Mouse (Mus musculus) heart, adult 2 months (tissue): Measurements from ENCODE around the gene 8030474K03Rik. TPM values are rescaled to one million over a fixed set of nuclear protein-coding genes. Genes with fewer than 3 reads are reported as not detected.

Source experiments
- DNase-seq, 2 experiments: peaks; one replicate each; pipeline ENCODE4 v3.0.0; 2021
- H3K27ac ChIP-seq: fragments of 200-600 bp; 2 replicates; pipeline ENCODE4 v1.8.1; 2022
- H3K27me3 ChIP-seq: fragments of 200-500 bp; 2 replicates; pipeline ENCODE4 v1.6.1; 2012; ENCODE audit warnings: mild to moderate bottlenecking, low read length, inconsistent platforms, mixed read lengths; ENCODE audit not compliant: control insufficient read depth, insufficient read depth
- H3K36me3 ChIP-seq: fragments of 200-500 bp; 2 replicates; pipeline ENCODE4 v1.6.1; 2012; ENCODE audit warnings: low read length, inconsistent platforms; ENCODE audit not compliant: control insufficient read depth, insufficient read depth
- H3K4me1 ChIP-seq: fragments of 200-500 bp; 2 replicates; pipeline ENCODE4 v1.6.1; 2011; ENCODE audit warnings: low read length; ENCODE audit not compliant: control insufficient read depth, insufficient read depth
- H3K4me3 ChIP-seq: fragments of 200-600 bp; 2 replicates; pipeline ENCODE4 v1.8.1; 2022
- H3K79me2 ChIP-seq: fragments of 200-500 bp; replicated peaks from 2 replicates; pipeline ENCODE4 v1.6.1; 2012; ENCODE audit warnings: mild to moderate bottlenecking, inconsistent platforms, low read length, moderate library complexity, mixed read lengths; ENCODE audit not compliant: control insufficient read depth, insufficient read depth
- H3K9ac ChIP-seq: fragments of 200-500 bp; 2 replicates; pipeline ENCODE4 v1.6.1; 2012; ENCODE audit warnings: low read depth, mild to moderate bottlenecking, control low read depth, inconsistent platforms, low read length, mixed read lengths
- CTCF ChIP-seq: fragments of 200-600 bp; IDR thresholded peaks from 2 replicates; pipeline ENCODE4 v1.8.1; 2022; ENCODE audit warnings: antibody characterized with exemption, mild to moderate bottlenecking, moderate library complexity
- EP300 ChIP-seq: fragments of 200-500 bp; IDR thresholded peaks from 2 replicates; pipeline ENCODE4 v1.6.1; 2011; ENCODE audit warnings: low read depth, low read length, control low read depth; ENCODE audit not compliant: insufficient read depth
- POLR2A ChIP-seq: fragments of 200-500 bp; IDR thresholded peaks from 2 replicates; pipeline ENCODE4 v1.6.1; 2011; ENCODE audit warnings: mild to moderate bottlenecking, low read depth, low read length, control low read depth; ENCODE audit not compliant: insufficient read depth
- WGBS: fragments of 180-500 bp; shearing (Covaris S2); methylation state at CpG from one replicate; pipeline ENCODE4 v1.1.7; 2018; 5-methylcytosine and 5-hydroxymethylcytosine counted together
- intact Hi-C: fragments of 180-260 bp; cut with DNase I; formaldehyde crosslinking; loops from one replicate; pipeline ENCODE4 v1.15.1; 2025
- long read RNA-seq: library from polyadenylated mRNA; stranded (forward); transcript quantifications from one replicate; pipeline ENCODE4 v2.0.0, GENCODE M21; 2021
- polyA plus RNA-seq: library from polyadenylated mRNA; depleted of rRNA; stranded (reverse); fragments of >200 nt; gene quantifications from 2 replicates; pipeline ENCODE4 v1.2.3, GENCODE M21; 2012; rRNA removed
- total RNA-seq, 2 experiments: library from RNA; stranded (reverse); gene quantifications; 2 replicates each; pipeline ENCODE4 v1.2.3; 2021

8030474K03Rik gene
- total RNA-seq (under 1 TPM in 1 of 2 experiments, not detected in 1; 0.13 TPM), polyA plus RNA-seq (not detected in 2 replicates)
- long read RNA-seq = 0 reads

GRCm38 (mm10) chrX:101794342-101794741 is at the start of gene 8030474K03Rik, which contains the start of gene Gm4779:
TSS of gene 8030474K03Rik (plus strand) at chrX:101794656.
TSS of gene Gm4779 (minus strand) at chrX:101794423.
- Histone ChIP-seq H3K27me3 (no peaks in the 10 kb centered on the region), H3K4me3 (no peak within 1 kb of the TSS), H3K4me1 (no peaks in the 10 kb centered on the region), H3K36me3 (no peaks in the 10 kb centered on the region), H3K79me2 (no peaks in the 10 kb centered on the region), H3K27ac (no peak within 1 kb of the TSS), H3K9ac (no peak within 1 kb of the TSS)
- intact Hi-C loops = loop anchor here (5.0 kb wide), 1 partner anchor 148 kb away; no protein-coding TSS in a partner anchor
- TF ChIP-seq POLR2A (no peak), CTCF (no peak), EP300 (no peak)
- WGBS = 95% methylated on average over 34 of the region's 35 CpGs
- DNase-seq = no peak

GRCm38 (mm10) chrX:101750144-101750543 is 44.3 kb upstream of the 8030474K03Rik start:
- TF ChIP-seq POLR2A = no peak
- no peak for TF ChIP-seq EP300
- no peak for TF ChIP-seq CTCF
- no peaks in the 10 kb centered on the region for H3K79me2 ChIP-seq
- no peak overlapping the region for H3K27ac ChIP-seq
- no peaks in the 10 kb centered on the region for H3K4me1 ChIP-seq
- WGBS = 76% methylated on average over 4 of the region's 4 CpGs
- no peaks in the 10 kb centered on the region for H3K36me3 ChIP-seq
- DNase-seq = no peak
- H3K9ac ChIP-seq = no peak overlapping the region
- H3K27me3 ChIP-seq = no peaks in the 10 kb centered on the region
- H3K4me3 ChIP-seq = no peak overlapping the region
- intact Hi-C loops = no loop called here

- Histone ChIP-seq H3K27me3 (no peaks in the 10 kb centered on the region), H3K9ac (no peak overlapping the region), H3K27ac (no peak overlapping the region), H3K4me1 (no peaks in the 10 kb centered on the region), H3K79me2 (no peaks in the 10 kb centered on the region), H3K4me3 (no peak overlapping the region), H3K36me3 (no peaks in the 10 kb centered on the region)
- intact Hi-C loops = no loop called here
- WGBS = 65% methylated on average over 5 of the region's 5 CpGs
- DNase-seq = no peak
- TF ChIP-seq CTCF = no peak
- no peak for TF ChIP-seq POLR2A
- TF ChIP-seq EP300 = no peak
These were observed 40.0 kb upstream of the 8030474K03Rik start for GRCm38 (mm10) chrX:101754478-101754877.

GRCm38 (mm10) chrX:101764621-101765020 is 29.8 kb upstream of the 8030474K03Rik start:
- 72% methylated on average over 5 of the region's 5 CpGs for WGBS
- Histone ChIP-seq H3K27ac (no peak overlapping the region), H3K4me3 (no peak overlapping the region), H3K9ac (no peak overlapping the region), H3K79me2 (no peaks in the 10 kb centered on the region), H3K27me3 (no peaks in the 10 kb centered on the region), H3K4me1 (no peaks in the 10 kb centered on the region), H3K36me3 (no peaks in the 10 kb centered on the region)
- intact Hi-C loops = no loop called here
- no peak for TF ChIP-seq POLR2A
- no peak for TF ChIP-seq EP300
- TF ChIP-seq CTCF = no peak
- DNase-seq = no peak

- no peaks in the 10 kb centered on the region for H3K36me3 ChIP-seq
- DNase-seq = no peak
These were observed 29.3 kb upstream of the 8030474K03Rik start for GRCm38 (mm10) chrX:101765111-101765510.

GRCm38 (mm10) chrX:101767280-101767679 is 27.2 kb upstream of the 8030474K03Rik start:
- Histone ChIP-seq H3K9ac (no peak overlapping the region), H3K36me3 (no peaks in the 10 kb centered on the region), H3K27ac (no peak overlapping the region), H3K4me3 (no peak overlapping the region), H3K79me2 (no peaks in the 10 kb centered on the region), H3K27me3 (no peaks in the 10 kb centered on the region), H3K4me1 (no peaks in the 10 kb centered on the region; the same call in 1 of the 2 replicates)
- intact Hi-C loops = no loop called here
- WGBS = 58% methylated on average over 7 of the region's 7 CpGs
- no peak for TF ChIP-seq EP300
- TF ChIP-seq CTCF = no peak
- no peak for TF ChIP-seq POLR2A
- DNase-seq = no peak

More at GRCm38 (mm10) chrX:101765111-101765510, 29.3 kb upstream of the 8030474K03Rik start:
- 64% methylated on average over 4 of the region's 4 CpGs for WGBS
- Histone ChIP-seq H3K9ac (no peak overlapping the region), H3K79me2 (no peaks in the 10 kb centered on the region), H3K27me3 (no peaks in the 10 kb centered on the region), H3K4me3 (no peak overlapping the region), H3K4me1 (no peaks in the 10 kb centered on the region), H3K27ac (no peak overlapping the region)
- intact Hi-C loops = no loop called here
- TF ChIP-seq POLR2A (no peak), EP300 (no peak), CTCF (no peak)
